17 mouse cellular contexts compared by ENCODE assay signal in genomic region chr7:89267542-89267941, GRCm38 (mm10).
DNase-seq lines count a peak whose midpoint lies in the region; ATAC-seq and TF ChIP-seq lines count a peak whose summit lies in the region.
"Had no signal": no experiment of that assay in that cellular context is flagged by ENCODE, and none has a peak within 500 bp of the region (broad histone marks: within the 10 kb centered on the region; RNA-seq: fewer than 3 reads in every experiment).

No protein-coding gene starts in this region.

- in situ Hi-C loops in Patski (cut with MboI; ENCODE audit: low pct_unique_long_range_greater_than_20kb): no loop called here

- ATAC-seq in frontal cortex, adult (ENCODE audit: low TSS enrichment): peak; percentile 56; the same call in 1 of the 2 replicates
- ATAC-seq in Patski: peak; percentile 87
- ATAC-seq: hindbrain, postnatal 0 days; intestine, postnatal 0 days had no signal

- TF ChIP-seq CTCF in Patski (IDR thresholded peaks at IDR 0.05): no peak

- POLR2A ChIA-PET in Patski (lab: Charles Lee): no interaction called here

- CTCF ChIA-PET in Patski (lab: Charles Lee): no interaction called here

- no peak for DNase-seq in frontal cortex, postnatal 14 days (ENCODE audit: low spot score in 2 of 2)
- peak; percentile 10 for DNase-seq in lung, postnatal 25 days (ENCODE audit: low spot score)
- DNase-seq in lung, postnatal 14 days: no peak
- peak; percentile 35 for DNase-seq in Patski (ENCODE audit: low read depth, low spot score)
- peak; percentile 18 for DNase-seq in skeletal muscle tissue, adult 2 months (ENCODE audit: low read depth, low spot score)
- no peak for DNase-seq in thymus, postnatal 0 days (ENCODE audit: low spot score)
- DNase-seq: cerebellum, postnatal 10 days; gastrocnemius, postnatal 14 days; lung, embryonic 14.5 days; midbrain, embryonic 14.5 days; thymus, adult 2 months had no signal

- H3K27me3 ChIP-seq in Patski: no peaks in the 10 kb centered on the region
- H3K27me3 ChIP-seq: embryonic facial prominence, embryonic 13.5 days; kidney, embryonic 15.5 days; neural tube, embryonic 15.5 days had no signal

Comparison
In these comparisons a context has a peak if more than half of its experiments do, and no peak if none do; other contexts are left out.
1. DNase-seq: peak in lung, postnatal 25 days (single experiment), Patski (single experiment) and skeletal muscle tissue, adult 2 months (single experiment); none in frontal cortex, postnatal 14 days (0 of 2), lung, postnatal 14 days (single experiment) and thymus, postnatal 0 days (single experiment).